Mouse (Mus musculus): ENCODE measurements around the gene Ears2.
"Not testable (repeated sequence)": the region's sequence is repeated elsewhere in the genome, so short reads cannot be mapped to it uniquely, and the experiment has no call there.

Gene Ears2

GRCm38 (mm10) chr7:122066945-122067516, at the start of gene Ears2, which contains the start of gene Ubfd1:
TSS of gene Ears2 (minus strand) at chr7:122067263.
TSS of gene Ubfd1 (plus strand) at chr7:122067175.
- DNase-seq (ENCODE audit: low spot score in 2 of 2) = peak; percentile 95 to 99

- DNase-seq (ENCODE audit: low spot score in 2 of 2) = no peak
These were observed 41.1 kb upstream of the Ears2 start for GRCm38 (mm10) chr7:122108206-122108605.

- peak; percentile 85 to 86 for DNase-seq (ENCODE audit: low spot score in 2 of 2)
These were observed 34.7 kb upstream of the Ears2 start, which contains the start of gene Ndufab1 for GRCm38 (mm10) chr7:122101747-122102244. TSS of gene Ndufab1 (minus strand) at chr7:122101886.

GRCm38 (mm10) chr7:122101014-122101746, 34.1 kb upstream of the Ears2 start:
- not testable (repeated sequence) for DNase-seq (ENCODE audit: low spot score in 2 of 2)

- DNase-seq (ENCODE audit: low spot score in 2 of 2) = peak; percentile 37 to 44
These were observed 32.2 kb upstream of the Ears2 start for GRCm38 (mm10) chr7:122099222-122099621.

GRCm38 (mm10) chr7:122098009-122098408, 30.9 kb upstream of the Ears2 start:
- DNase-seq (ENCODE audit: low spot score in 2 of 2) = no peak

- DNase-seq (ENCODE audit: low spot score in 2 of 2) = no peak
These were observed 27.7 kb upstream of the Ears2 start for GRCm38 (mm10) chr7:122094564-122095330.

- no peak for DNase-seq (ENCODE audit: low spot score in 2 of 2)
These were observed 20.3 kb upstream of the Ears2 start for GRCm38 (mm10) chr7:122087195-122087982.

- DNase-seq (ENCODE audit: low spot score in 2 of 2) = no peak
These were observed 14.0 kb upstream of the Ears2 start for GRCm38 (mm10) chr7:122081071-122081470.

GRCm38 (mm10) chr7:122079798-122080554, 12.9 kb upstream of the Ears2 start:
- DNase-seq (ENCODE audit: low spot score in 2 of 2) = no peak

GRCm38 (mm10) chr7:122074374-122074773, 7.3 kb upstream of the Ears2 start:
- DNase-seq (ENCODE audit: low spot score in 2 of 2) = no peak

- DNase-seq (ENCODE audit: low spot score in 2 of 2) = no peak
These were observed 686 bp upstream of the Ears2 start for GRCm38 (mm10) chr7:122067517-122068381.

GRCm38 (mm10) chr7:122066102-122066944, 740 bp downstream of the Ears2 start:
- DNase-seq (ENCODE audit: low spot score in 2 of 2) = no peak

GRCm38 (mm10) chr7:122065656-122066055, 1.4 kb downstream of the Ears2 start:
- no peak for DNase-seq (ENCODE audit: low spot score in 2 of 2)

- DNase-seq (ENCODE audit: low spot score in 2 of 2) = no peak
These were observed 10.4 kb downstream of the Ears2 start for GRCm38 (mm10) chr7:122056633-122057032.

- no peak for DNase-seq (ENCODE audit: low spot score in 2 of 2)
These were observed 16.2 kb downstream of the Ears2 start for GRCm38 (mm10) chr7:122050834-122051233.

GRCm38 (mm10) chr7:122048191-122048590, 18.9 kb downstream of the Ears2 start:
- no peak for DNase-seq (ENCODE audit: low spot score in 2 of 2)

- DNase-seq (ENCODE audit: low spot score in 2 of 2) = no peak
These were observed 20.2 kb downstream of the Ears2 start for GRCm38 (mm10) chr7:122046813-122047212.

- no peak for DNase-seq (ENCODE audit: low spot score in 2 of 2)
These were observed 21.4 kb downstream of the Ears2 start for GRCm38 (mm10) chr7:122045711-122046110.

Data from right cerebral cortex, adult 2 months (tissue).